In genomic region chr3:135212658-135213350, GRCm38 (mm10) we compare ENCODE assay signal across 7 mouse cellular contexts. TPM values are rescaled to one million over a fixed set of nuclear protein-coding genes. Genes with fewer than 3 reads are reported as not detected.
DNase-seq lines count a peak whose midpoint lies in the region; ATAC-seq and TF ChIP-seq lines count a peak whose summit lies in the region.

No protein-coding gene starts in this region.

- peak; percentile 78 for ATAC-seq in intestine, embryonic 15.5 days
- no peak for ATAC-seq in midbrain, postnatal 0 days (ENCODE audit: low FRiP score)

- H3K27ac ChIP-seq in embryonic facial prominence, embryonic 10.5 days (replicated peaks) = peak overlapping the region; percentile 95
- no peak overlapping the region; the same call in 1 of the 2 replicates for H3K27ac ChIP-seq in intestine, embryonic 15.5 days
- no peak overlapping the region for H3K27ac ChIP-seq in midbrain, postnatal 0 days (ENCODE audit: low read depth, low read length)

- peak overlapping the region; percentile 79 for H3K9ac ChIP-seq in intestine, embryonic 15.5 days
- 0 out of 2 replicates have a peak overlapping the region, but pooled peaks have one; percentile 8 for H3K9ac ChIP-seq in midbrain, postnatal 0 days (replicated peaks; ENCODE audit: low read length, poor library complexity, severe bottlenecking)

- DNase-seq in retina, postnatal 1 day = peak; percentile 7
- DNase-seq in retina, embryonic 14.5 days (ENCODE audit: low spot score) = no peak
- DNase-seq in embryonic facial prominence, embryonic 10.5 days (ENCODE audit: low spot score) = no peak
- no peak for DNase-seq in midbrain, postnatal 0 days (ENCODE audit: low spot score)
- DNase-seq in cerebellum, adult 11-12 months = no peak
- no peak for DNase-seq in gastrocnemius, adult 8-10 months (ENCODE audit: low spot score in 2 of 2)

- H3K4me2 ChIP-seq in intestine, embryonic 15.5 days (replicated peaks) = peak overlapping the region; percentile 63
- H3K4me2 ChIP-seq in midbrain, postnatal 0 days (ENCODE audit: low read depth, low read length, poor library complexity, severe bottlenecking) = peak overlapping the region; percentile 94

- no peaks in the 10 kb centered on the region for H3K9me3 ChIP-seq in embryonic facial prominence, embryonic 10.5 days
- no peaks in the 10 kb centered on the region for H3K9me3 ChIP-seq in intestine, embryonic 15.5 days
- H3K9me3 ChIP-seq in midbrain, postnatal 0 days (ENCODE audit: low read length) = no peaks in the 10 kb centered on the region

- H3K4me3 ChIP-seq in embryonic facial prominence, embryonic 10.5 days = peak overlapping the region; percentile 87
- peak overlapping the region; percentile 91 for H3K4me3 ChIP-seq in intestine, embryonic 15.5 days (replicated peaks)
- peak overlapping the region; percentile 70 for H3K4me3 ChIP-seq in midbrain, postnatal 0 days (ENCODE audit: low read depth, low read length)

- no peak for TF ChIP-seq CTCF in midbrain, postnatal 0 days (IDR thresholded peaks at IDR 0.05)

- whole genome bisulfite sequencing in embryonic facial prominence, embryonic 10.5 days = under 1% methylated on average over 26 of the region's 26 CpGs
- WGBS in intestine, embryonic 15.5 days = under 1% methylated on average over 26 of the region's 26 CpGs
- under 1% methylated on average over 26 of the region's 26 CpGs for WGBS in midbrain, postnatal 0 days

- H3K4me1 ChIP-seq in embryonic facial prominence, embryonic 10.5 days = peaks cover 20% of the 10 kb centered on the region
- H3K4me1 ChIP-seq in intestine, embryonic 15.5 days (replicated peaks) = peaks cover 8% of the 10 kb centered on the region
- H3K4me1 ChIP-seq in midbrain, postnatal 0 days (ENCODE audit: insufficient read depth, low read length) = peaks cover 5% of the 10 kb centered on the region; the same call in 1 of the 2 replicates

- H3K36me3 ChIP-seq in embryonic facial prominence, embryonic 10.5 days (replicated peaks) = peaks cover 30% of the 10 kb centered on the region
- H3K36me3 ChIP-seq in intestine, embryonic 15.5 days = peaks cover 12% of the 10 kb centered on the region
- no peaks in the 10 kb centered on the region for H3K36me3 ChIP-seq in midbrain, postnatal 0 days (ENCODE audit: insufficient read depth, low read length)

- no peaks in the 10 kb centered on the region for H3K27me3 ChIP-seq in embryonic facial prominence, embryonic 10.5 days (replicated peaks; ENCODE audit: low read depth, poor library complexity, severe bottlenecking)
- no peaks in the 10 kb centered on the region for H3K27me3 ChIP-seq in intestine, embryonic 15.5 days (replicated peaks)
- no peaks in the 10 kb centered on the region for H3K27me3 ChIP-seq in midbrain, postnatal 0 days (ENCODE audit: insufficient read depth, low read length)

RNA-seq across cellular contexts. Expression of gene Cenpe, which starts 0.5 kb away (rescaled TPM):
- 35.8 and 39.4 TPM in 2 replicates for polyA plus RNA-seq in embryonic facial prominence, embryonic 10.5 days (2016; fragmentation: Nextera tagmentation; extraction: Ambion mirVana)
- 20.3 and 23.5 TPM in 2 replicates for polyA plus RNA-seq in intestine, embryonic 15.5 days (2015; fragmentation: Nextera tagmentation; extraction: Ambion mirVana)
- 1.6 and 1.7 TPM in 2 replicates for total RNA-seq in midbrain, postnatal 0 days (2014; rRNA removed)
- polyA plus RNA-seq in midbrain, postnatal 0 days (2015; fragmentation: Nextera tagmentation; extraction: Ambion mirVana) = 1.5 TPM in 2 replicates
- total RNA-seq in gastrocnemius, adult 8-10 months (2022) = under 1 TPM; 0.02 to 0.24 (median 0.14) TPM
